Mouse (Mus musculus): ENCODE results near the gene Dkk1. TPM values are rescaled to one million over a fixed set of nuclear protein-coding genes. Genes with fewer than 3 reads are reported as not detected.

Dkk1 gene
- not detected in 2 replicates for polyA plus RNA-seq (2012; rRNA removed; ENCODE audit: low replicate concordance)

DNA sequence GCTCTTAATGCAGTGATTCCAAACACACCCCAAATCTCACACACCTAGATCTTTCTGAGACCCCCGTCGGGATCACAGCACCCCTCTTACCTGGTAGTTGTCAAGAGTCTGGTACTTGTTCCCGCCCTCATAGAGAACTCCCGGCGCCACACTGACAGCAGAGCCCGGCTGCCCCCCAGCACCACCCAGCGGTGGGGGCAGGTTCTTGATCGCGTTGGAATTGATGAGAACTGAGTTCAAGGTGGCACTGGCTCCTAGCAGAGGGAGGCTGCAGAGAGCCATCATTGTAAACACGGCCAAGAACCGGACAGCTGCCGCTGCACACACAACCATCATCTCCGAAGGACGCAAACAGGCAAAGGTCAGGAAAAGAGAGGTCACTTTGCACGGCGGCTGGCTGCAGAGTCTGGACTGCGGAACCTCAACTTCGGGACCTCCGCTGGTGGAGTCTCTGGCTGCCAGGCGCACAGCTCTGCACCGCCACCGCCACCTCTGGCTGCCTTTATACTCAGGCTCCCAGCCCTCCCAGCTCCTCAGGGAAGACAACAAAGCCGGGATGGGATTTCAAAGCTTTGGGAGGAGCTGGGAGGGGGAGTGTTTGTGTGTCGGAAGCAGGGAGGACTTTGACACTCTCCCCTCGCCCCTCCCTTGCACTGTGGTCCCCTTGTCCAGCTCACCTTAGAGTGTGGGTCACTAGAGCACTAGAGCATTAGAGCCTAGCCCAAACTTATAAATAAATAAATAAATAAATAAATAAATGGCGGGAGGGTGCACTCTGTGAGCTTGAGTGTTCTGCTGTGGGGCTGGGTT is at the start of gene Dkk1:
Dkk1 (minus strand) TSS at position 622 of the 810 bp plus-strand sequence.

Data from mammary gland, adult 2 months (tissue).